Mouse (Mus musculus) megakaryocyte, embryonic 14.5 days (primary cell): ENCODE measurements around the gene Col8a1. TPM values are rescaled to one million over a fixed set of nuclear protein-coding genes. Genes with fewer than 3 reads are reported as not detected.

ENCODE experiments used
- H3K27me3 ChIP-seq: replicated peaks from 2 replicates; pipeline ENCODE3; 2012; ENCODE audit warnings: inconsistent platforms
- H3K36me3 ChIP-seq: replicated peaks from 2 replicates; pipeline ENCODE3; 2012; ENCODE audit warnings: low read length, inconsistent platforms, mixed read lengths
- H3K4me1 ChIP-seq: 2 replicates; pipeline ENCODE4 v1.6.1; 2012; ENCODE audit warnings: inconsistent platforms
- H3K4me3 ChIP-seq: replicated peaks from 2 replicates; pipeline ENCODE3; 2012; ENCODE audit warnings: moderate library complexity, mild to moderate bottlenecking, inconsistent platforms
- H3K9me3 ChIP-seq: 2 replicates; pipeline ENCODE4 v1.6.1; 2012; ENCODE audit warnings: inconsistent platforms
- FLI1 ChIP-seq: IDR thresholded peaks from 2 replicates; pipeline ENCODE4 v1.6.1; 2012; ENCODE audit warnings: low read length, inconsistent platforms, mixed read lengths
- GATA1 ChIP-seq: IDR thresholded peaks from 3 replicates; pipeline ENCODE4 v1.6.1; 2012; ENCODE audit warnings: mixed read lengths, low read length, inconsistent platforms, borderline replicate concordance
- polyA plus RNA-seq: library from polyadenylated mRNA; stranded (reverse); fragments of >175 nt; gene quantifications from 2 replicates; pipeline ENCODE4 v1.2.3, GENCODE M21; 2012; ENCODE audit warnings: low replicate concordance; ENCODE audit not compliant: insufficient read depth

The Col8a1 gene
- polyA plus RNA-seq, 1 experiment = not detected

- no peaks in the 10 kb centered on the region for H3K27me3 ChIP-seq
- H3K9me3 ChIP-seq = no peaks in the 10 kb centered on the region
- no peak overlapping the region for H3K4me3 ChIP-seq
- no peaks in the 10 kb centered on the region for H3K36me3 ChIP-seq
- no peaks in the 10 kb centered on the region for H3K4me1 ChIP-seq
- TF ChIP-seq GATA1 (no peak), FLI1 (no peak)
Observed at GRCm38 (mm10) chr16:57685790-57686399, 68.6 kb downstream of the Col8a1 start.

- H3K4me1 ChIP-seq = 0 out of 2 replicates have a peak, but pooled peaks cover 3% of the 10 kb centered on the region
- no peak overlapping the region for H3K4me3 ChIP-seq
- no peaks in the 10 kb centered on the region for H3K27me3 ChIP-seq
- H3K36me3 ChIP-seq = no peaks in the 10 kb centered on the region
- H3K9me3 ChIP-seq = no peaks in the 10 kb centered on the region
- TF ChIP-seq GATA1 (no peak), FLI1 (no peak)
Observed at GRCm38 (mm10) chr16:57672251-57672650, 82.3 kb downstream of the Col8a1 start.

- Histone ChIP-seq H3K4me1 (0 out of 2 replicates have a peak, but pooled peaks cover 3% of the 10 kb centered on the region), H3K27me3 (no peaks in the 10 kb centered on the region), H3K36me3 (no peaks in the 10 kb centered on the region), H3K9me3 (no peaks in the 10 kb centered on the region), H3K4me3 (no peak overlapping the region)
- TF ChIP-seq FLI1 (no peak), GATA1 (no peak)
Observed at GRCm38 (mm10) chr16:57671637-57672036, 82.9 kb downstream of the Col8a1 start.

- Histone ChIP-seq H3K4me1 (0 out of 2 replicates have a peak, but pooled peaks cover 3% of the 10 kb centered on the region), H3K36me3 (no peaks in the 10 kb centered on the region), H3K4me3 (no peak overlapping the region), H3K27me3 (no peaks in the 10 kb centered on the region), H3K9me3 (no peaks in the 10 kb centered on the region)
- no peak for TF ChIP-seq GATA1
- TF ChIP-seq FLI1 = no peak
Observed at GRCm38 (mm10) chr16:57669348-57669747, 85.2 kb downstream of the Col8a1 start.

GRCm38 (mm10) chr16:57662661-57663060 is 91.9 kb downstream of the Col8a1 start:
- peaks cover 1% of the 10 kb centered on the region for H3K27me3 ChIP-seq
- H3K36me3 ChIP-seq = no peaks in the 10 kb centered on the region
- no peak for TF ChIP-seq GATA1
- no peak for TF ChIP-seq FLI1
- no peak overlapping the region for H3K4me3 ChIP-seq
- H3K9me3 ChIP-seq = no peaks in the 10 kb centered on the region
- H3K4me1 ChIP-seq = no peaks in the 10 kb centered on the region

GRCm38 (mm10) chr16:57649888-57650287 is 104.6 kb downstream of the Col8a1 start:
- H3K9me3 ChIP-seq = no peaks in the 10 kb centered on the region
- TF ChIP-seq FLI1 = no peak
- no peak for TF ChIP-seq GATA1

GRCm38 (mm10) chr16:57641346-57641885 is 113.1 kb downstream of the Col8a1 start:
- Histone ChIP-seq H3K4me3 (no peak overlapping the region), H3K4me1 (peaks cover 5% of the 10 kb centered on the region; the same call in 1 of the 2 replicates), H3K36me3 (no peaks in the 10 kb centered on the region), H3K9me3 (no peaks in the 10 kb centered on the region), H3K27me3 (peaks cover 5% of the 10 kb centered on the region)
- TF ChIP-seq FLI1 (no peak), GATA1 (no peak)

More at GRCm38 (mm10) chr16:57649888-57650287, 104.6 kb downstream of the Col8a1 start:
- Histone ChIP-seq H3K4me3 (no peak overlapping the region), H3K36me3 (no peaks in the 10 kb centered on the region), H3K27me3 (no peaks in the 10 kb centered on the region), H3K4me1 (no peaks in the 10 kb centered on the region)

- H3K4me3 ChIP-seq = no peak overlapping the region
- no peaks in the 10 kb centered on the region for H3K36me3 ChIP-seq
- H3K9me3 ChIP-seq = no peaks in the 10 kb centered on the region
- TF ChIP-seq GATA1 (no peak), FLI1 (no peak)
- no peaks in the 10 kb centered on the region for H3K27me3 ChIP-seq
- peaks cover 18% of the 10 kb centered on the region for H3K4me1 ChIP-seq
Observed at GRCm38 (mm10) chr16:57634766-57635165, 119.8 kb downstream of the Col8a1 start.

- Histone ChIP-seq H3K36me3 (no peaks in the 10 kb centered on the region), H3K4me1 (peaks cover 22% of the 10 kb centered on the region), H3K9me3 (no peaks in the 10 kb centered on the region), H3K4me3 (no peak overlapping the region), H3K27me3 (no peaks in the 10 kb centered on the region)
- TF ChIP-seq GATA1 (no peak), FLI1 (no peak)
Observed at GRCm38 (mm10) chr16:57634191-57634590, 120.3 kb downstream of the Col8a1 start.

- no peaks in the 10 kb centered on the region for H3K36me3 ChIP-seq
- H3K4me1 ChIP-seq = peaks cover 9% of the 10 kb centered on the region
- H3K4me3 ChIP-seq = no peak overlapping the region
- H3K27me3 ChIP-seq = peaks cover 3% of the 10 kb centered on the region
- H3K9me3 ChIP-seq = peaks cover 8% of the 10 kb centered on the region
- TF ChIP-seq FLI1 (no peak), GATA1 (no peak)
Observed at GRCm38 (mm10) chr16:57611768-57612167, 142.8 kb downstream of the Col8a1 start.
